Mouse (Mus musculus) G1E (cell line): ENCODE results near the gene Gp2. TPM values are rescaled to one million over a fixed set of nuclear protein-coding genes. Genes with fewer than 3 reads are reported as not detected.

ENCODE experiments used
- ATAC-seq: 2 replicates; pipeline ENCODE4 v1.8.0; 2016; ENCODE audit warnings: mild to moderate bottlenecking; ENCODE audit not compliant: insufficient number of reproducible peaks, poor library complexity, low FRiP score, severe bottlenecking; ENCODE audit errors: extremely low read depth
- DNase-seq: peaks from one replicate; pipeline ENCODE4 v3.0.0; 2012; ENCODE audit warnings: low spot score
- H3K27me3 ChIP-seq: 2 replicates; pipeline ENCODE4 v1.6.1; 2012; ENCODE audit warnings: mild to moderate bottlenecking, low read length, inconsistent platforms; ENCODE audit not compliant: insufficient read depth
- H3K36me3 ChIP-seq: replicated peaks from 2 replicates; pipeline ENCODE3; 2012; ENCODE audit warnings: mild to moderate bottlenecking, inconsistent platforms
- H3K4me1 ChIP-seq: 2 replicates; pipeline ENCODE4 v1.6.1; 2012; ENCODE audit warnings: low read depth, low read length, inconsistent platforms, mixed read lengths; ENCODE audit not compliant: insufficient read depth
- H3K4me3 ChIP-seq: 2 replicates; pipeline ENCODE4 v1.5.1; 2012; ENCODE audit warnings: low read depth, mild to moderate bottlenecking, inconsistent platforms, low read length, moderate library complexity, mixed read lengths
- H3K9me3 ChIP-seq: replicated peaks from 2 replicates; pipeline ENCODE4 v1.6.1; 2012; ENCODE audit warnings: inconsistent platforms
- CTCF ChIP-seq: IDR thresholded peaks from 2 replicates; pipeline ENCODE4 v1.5.1; 2012; ENCODE audit warnings: low read depth, low read length, inconsistent platforms, mixed read lengths
- GATA1 ChIP-seq: IDR thresholded peaks from 2 replicates; pipeline ENCODE4 v1.6.1; 2012; ENCODE audit warnings: borderline replicate concordance, low read length, inconsistent platforms, mixed read lengths
- GATA2 ChIP-seq: IDR thresholded peaks from 2 replicates; pipeline ENCODE4 v1.6.1; 2012; ENCODE audit warnings: low read depth, low read length, inconsistent platforms, borderline replicate concordance
- POLR2AphosphoS5 ChIP-seq: IDR thresholded peaks from 2 replicates; pipeline ENCODE4 v1.6.1; 2012; ENCODE audit warnings: low read depth, low read length, inconsistent platforms; ENCODE audit not compliant: insufficient replicate concordance
- TAL1 ChIP-seq: conservative IDR thresholded peaks from 2 replicates; pipeline ENCODE4 v1.6.1; 2012; ENCODE audit warnings: low read depth, low read length, inconsistent platforms, mixed read lengths
- polyA plus RNA-seq: library from polyadenylated mRNA; stranded (reverse); fragments of >175 nt; gene quantifications from 2 replicates; pipeline ENCODE4 v1.2.3, GENCODE M21; 2012
- total RNA-seq, 2 experiments: library from RNA; stranded (forward) in 1 of 2; stranded (reverse) in 1 of 2; fragments of 200-1000 nt in 1 of 2; fragments of >200 nt in 1 of 2; fragmentation: Nextera tagmentation in 1 of 2; gene quantifications; 2 replicates each; pipeline ENCODE4 v1.2.3; 2014 to 2017

Gene Gp2
- total and polyA plus RNA-seq, 3 experiments = not detected

GRCm38 (mm10) chr7:119454192-119454591 is 4.9 kb downstream of the Gp2 start:
- Histone ChIP-seq H3K4me3 (no peak overlapping the region), H3K27me3 (no peaks in the 10 kb centered on the region), H3K9me3 (peaks cover 18% of the 10 kb centered on the region), H3K36me3 (no peaks in the 10 kb centered on the region), H3K4me1 (no peaks in the 10 kb centered on the region)
- TF ChIP-seq TAL1 (no peak), GATA1 (no peak), GATA2 (no peak), POLR2AphosphoS5 (no peak)
- DNase-seq = no peak
- no peak for ATAC-seq

- ATAC-seq (no peak), DNase-seq (no peak)
- Histone ChIP-seq H3K36me3 (no peaks in the 10 kb centered on the region), H3K4me3 (no peak overlapping the region), H3K27me3 (no peaks in the 10 kb centered on the region), H3K9me3 (peaks cover 7% of the 10 kb centered on the region), H3K4me1 (no peaks in the 10 kb centered on the region)
- no peak for TF ChIP-seq TAL1
- no peak for TF ChIP-seq POLR2AphosphoS5
- TF ChIP-seq GATA1 = no peak
- no peak for TF ChIP-seq CTCF
- no peak for TF ChIP-seq GATA2
Observed at GRCm38 (mm10) chr7:119443849-119444248, 15.2 kb downstream of the Gp2 start.

- no peak overlapping the region for H3K4me3 ChIP-seq
- peaks cover 6% of the 10 kb centered on the region for H3K9me3 ChIP-seq
- H3K36me3 ChIP-seq = no peaks in the 10 kb centered on the region
- TF ChIP-seq CTCF = no peak
- TF ChIP-seq GATA1 = no peak
- no peak for TF ChIP-seq TAL1
- TF ChIP-seq GATA2 = no peak
- no peak for TF ChIP-seq POLR2AphosphoS5
- H3K27me3 ChIP-seq = no peaks in the 10 kb centered on the region
- no peak for DNase-seq
- ATAC-seq = no peak
- H3K4me1 ChIP-seq = no peaks in the 10 kb centered on the region
Observed at GRCm38 (mm10) chr7:119441938-119442337, 17.1 kb downstream of the Gp2 start.

- peaks cover 16% of the 10 kb centered on the region for H3K9me3 ChIP-seq
- H3K36me3 ChIP-seq = no peaks in the 10 kb centered on the region
- no peak for DNase-seq
- H3K4me1 ChIP-seq = no peaks in the 10 kb centered on the region
- no peaks in the 10 kb centered on the region; the same call in 1 of the 2 replicates for H3K27me3 ChIP-seq
- no peak overlapping the region for H3K4me3 ChIP-seq
- TF ChIP-seq GATA1 = no peak
- no peak for TF ChIP-seq TAL1
- no peak for TF ChIP-seq POLR2AphosphoS5
- TF ChIP-seq CTCF = no peak
- TF ChIP-seq GATA2 = no peak
- no peak for ATAC-seq
Observed at GRCm38 (mm10) chr7:119427180-119427616, 31.9 kb downstream of the Gp2 start.

GRCm38 (mm10) chr7:119420730-119421129 is 38.4 kb downstream of the Gp2 start:
- Histone ChIP-seq H3K27me3 (no peaks in the 10 kb centered on the region), H3K9me3 (peaks cover 18% of the 10 kb centered on the region), H3K4me3 (no peak overlapping the region), H3K36me3 (no peaks in the 10 kb centered on the region), H3K4me1 (no peaks in the 10 kb centered on the region)
- DNase-seq = no peak
- TF ChIP-seq GATA1 (no peak), GATA2 (no peak), CTCF (no peak), TAL1 (no peak), POLR2AphosphoS5 (no peak)
- ATAC-seq = no peak

- Histone ChIP-seq H3K36me3 (no peaks in the 10 kb centered on the region), H3K4me3 (0 out of 2 replicates have a peak overlapping the region, but pooled peaks have one; percentile 16), H3K9me3 (peaks cover 14% of the 10 kb centered on the region), H3K4me1 (no peaks in the 10 kb centered on the region), H3K27me3 (no peaks in the 10 kb centered on the region)
- ATAC-seq = no peak
- no peak for TF ChIP-seq GATA2
- TF ChIP-seq POLR2AphosphoS5 = no peak
- TF ChIP-seq TAL1 = no peak
- no peak for DNase-seq
Observed at GRCm38 (mm10) chr7:119418523-119418922, 40.6 kb downstream of the Gp2 start.
